Mouse (Mus musculus): ENCODE data around the gene 2610001J05Rik. TPM values are rescaled to one million over a fixed set of nuclear protein-coding genes. Genes with fewer than 3 reads are reported as not detected.

The 2610001J05Rik gene
- polyA plus RNA-seq (2014; fragmentation: Nextera tagmentation; extraction: Ambion mirVana): 82.5 and 87.2 TPM in 2 replicates

GRCm38 (mm10) chr6:13870919-13871624, at the start of gene 2610001J05Rik:
2610001J05Rik (minus strand) TSS chr6:13871518.
- ATAC-seq (ENCODE audit: low read depth): peak; percentile 100
- peak within 1 kb of the TSS; percentile 66 for H3K4me3 ChIP-seq (ENCODE audit: low read depth, low read length)
- H3K36me3 ChIP-seq (ENCODE audit: control insufficient read depth, insufficient read depth, low read length): 0 out of 2 replicates have a peak, but pooled peaks cover 12% of the 10 kb centered on the region
- peaks cover 7% of the 10 kb centered on the region for H3K4me1 ChIP-seq (ENCODE audit: control insufficient read depth, insufficient read depth, low read length)
- H3K27me3 ChIP-seq (replicated peaks; ENCODE audit: control insufficient read depth, insufficient read depth, low read length): no peaks in the 10 kb centered on the region
- peak within 1 kb of the TSS; percentile 77 for H3K9ac ChIP-seq (ENCODE audit: low read depth, low read length)
- peak within 1 kb of the TSS; percentile 89 for H3K27ac ChIP-seq (replicated peaks; ENCODE audit: low read depth, low read length)
- WGBS: under 1% methylated on average over 19 of the region's 19 CpGs
- DNase-seq (ENCODE audit: low spot score): peak; percentile 98
- peak within 1 kb of the TSS; percentile 67 for H3K4me2 ChIP-seq (ENCODE audit: low read depth, low read length)
- no peaks in the 10 kb centered on the region for H3K9me3 ChIP-seq (ENCODE audit: control insufficient read depth, low read length)

GRCm38 (mm10) chr6:13909762-13910537, 38.6 kb upstream of the 2610001J05Rik start:
- Histone ChIP-seq H3K4me2 (ENCODE audit: low read depth, low read length) (no peak overlapping the region), H3K36me3 (ENCODE audit: control insufficient read depth, insufficient read depth, low read length) (no peaks in the 10 kb centered on the region), H3K27ac (replicated peaks; ENCODE audit: low read depth, low read length) (no peak overlapping the region), H3K27me3 (replicated peaks; ENCODE audit: control insufficient read depth, insufficient read depth, low read length) (no peaks in the 10 kb centered on the region), H3K4me1 (ENCODE audit: control insufficient read depth, insufficient read depth, low read length) (no peaks in the 10 kb centered on the region), H3K9me3 (ENCODE audit: control insufficient read depth, low read length) (no peaks in the 10 kb centered on the region), H3K9ac (ENCODE audit: low read depth, low read length) (no peak overlapping the region), H3K4me3 (ENCODE audit: low read depth, low read length) (no peak overlapping the region)
- ATAC-seq (ENCODE audit: low read depth): no peak
- DNase-seq (ENCODE audit: low spot score): no peak
- 93% methylated on average over 10 of the region's 10 CpGs for WGBS

GRCm38 (mm10) chr6:13902941-13903627, 31.8 kb upstream of the 2610001J05Rik start:
- H3K36me3 ChIP-seq (ENCODE audit: control insufficient read depth, insufficient read depth, low read length): no peaks in the 10 kb centered on the region
- no peak overlapping the region for H3K4me3 ChIP-seq (ENCODE audit: low read depth, low read length)
- ATAC-seq (ENCODE audit: low read depth): no peak
- H3K4me1 ChIP-seq (ENCODE audit: control insufficient read depth, insufficient read depth, low read length): no peaks in the 10 kb centered on the region
- no peak overlapping the region for H3K27ac ChIP-seq (replicated peaks; ENCODE audit: low read depth, low read length)
- no peak overlapping the region for H3K4me2 ChIP-seq (ENCODE audit: low read depth, low read length)
- H3K9ac ChIP-seq (ENCODE audit: low read depth, low read length): no peak overlapping the region
- no peaks in the 10 kb centered on the region for H3K27me3 ChIP-seq (replicated peaks; ENCODE audit: control insufficient read depth, insufficient read depth, low read length)
- DNase-seq (ENCODE audit: low spot score): no peak
- H3K9me3 ChIP-seq (ENCODE audit: control insufficient read depth, low read length): no peaks in the 10 kb centered on the region
- WGBS: 79% methylated on average over 5 of the region's 5 CpGs

GRCm38 (mm10) chr6:13884877-13885592, 13.7 kb upstream of the 2610001J05Rik start:
- WGBS: 81% methylated on average over 3 of the region's 3 CpGs
- ATAC-seq (ENCODE audit: low read depth): no peak

GRCm38 (mm10) chr6:13882919-13883318, 11.6 kb upstream of the 2610001J05Rik start:
- Histone ChIP-seq H3K9ac (ENCODE audit: low read depth, low read length) (no peak overlapping the region), H3K4me1 (ENCODE audit: control insufficient read depth, insufficient read depth, low read length) (no peaks in the 10 kb centered on the region)

More at GRCm38 (mm10) chr6:13884877-13885592, 13.7 kb upstream of the 2610001J05Rik start:
- no peak overlapping the region for H3K27ac ChIP-seq (replicated peaks; ENCODE audit: low read depth, low read length)
- H3K9ac ChIP-seq (ENCODE audit: low read depth, low read length): no peak overlapping the region
- DNase-seq (ENCODE audit: low spot score): no peak
- no peak overlapping the region for H3K4me2 ChIP-seq (ENCODE audit: low read depth, low read length)
- no peaks in the 10 kb centered on the region for H3K4me1 ChIP-seq (ENCODE audit: control insufficient read depth, insufficient read depth, low read length)
- no peaks in the 10 kb centered on the region for H3K27me3 ChIP-seq (replicated peaks; ENCODE audit: control insufficient read depth, insufficient read depth, low read length)
- H3K4me3 ChIP-seq (ENCODE audit: low read depth, low read length): no peak overlapping the region
- H3K36me3 ChIP-seq (ENCODE audit: control insufficient read depth, insufficient read depth, low read length): no peaks in the 10 kb centered on the region
- no peaks in the 10 kb centered on the region for H3K9me3 ChIP-seq (ENCODE audit: control insufficient read depth, low read length)

GRCm38 (mm10) chr6:13873959-13874358, 2.6 kb upstream of the 2610001J05Rik start:
- DNase-seq (ENCODE audit: low spot score): no peak
- Histone ChIP-seq H3K4me1 (ENCODE audit: control insufficient read depth, insufficient read depth, low read length) (peaks cover 7% of the 10 kb centered on the region), H3K4me3 (ENCODE audit: low read depth, low read length) (no peak overlapping the region), H3K4me2 (ENCODE audit: low read depth, low read length) (no peak overlapping the region), H3K27me3 (replicated peaks; ENCODE audit: control insufficient read depth, insufficient read depth, low read length) (no peaks in the 10 kb centered on the region), H3K27ac (replicated peaks; ENCODE audit: low read depth, low read length) (no peak overlapping the region), H3K9ac (ENCODE audit: low read depth, low read length) (no peak overlapping the region), H3K9me3 (ENCODE audit: control insufficient read depth, low read length) (no peaks in the 10 kb centered on the region), H3K36me3 (ENCODE audit: control insufficient read depth, insufficient read depth, low read length) (0 out of 2 replicates have a peak, but pooled peaks cover 2% of the 10 kb centered on the region)
- WGBS: 89% methylated on average over 2 of the region's 2 CpGs
- ATAC-seq (ENCODE audit: low read depth): no peak

More at GRCm38 (mm10) chr6:13882919-13883318, 11.6 kb upstream of the 2610001J05Rik start:
- no peak overlapping the region for H3K4me2 ChIP-seq (ENCODE audit: low read depth, low read length)
- H3K4me3 ChIP-seq (ENCODE audit: low read depth, low read length): no peak overlapping the region
- DNase-seq (ENCODE audit: low spot score) (no peak), ATAC-seq (ENCODE audit: low read depth) (no peak)
- no peaks in the 10 kb centered on the region for H3K36me3 ChIP-seq (ENCODE audit: control insufficient read depth, insufficient read depth, low read length)
- no peaks in the 10 kb centered on the region for H3K27me3 ChIP-seq (replicated peaks; ENCODE audit: control insufficient read depth, insufficient read depth, low read length)
- no peaks in the 10 kb centered on the region for H3K9me3 ChIP-seq (ENCODE audit: control insufficient read depth, low read length)
- no peak overlapping the region for H3K27ac ChIP-seq (replicated peaks; ENCODE audit: low read depth, low read length)

- WGBS: 62% methylated on average over 7 of the region's 7 CpGs
- Histone ChIP-seq H3K9me3 (ENCODE audit: control insufficient read depth, low read length) (no peaks in the 10 kb centered on the region), H3K27ac (replicated peaks; ENCODE audit: low read depth, low read length) (peak overlapping the region; percentile 89; the same call in 1 of the 2 replicates), H3K4me2 (ENCODE audit: low read depth, low read length) (peak overlapping the region; percentile 67), H3K36me3 (ENCODE audit: control insufficient read depth, insufficient read depth, low read length) (0 out of 2 replicates have a peak, but pooled peaks cover 12% of the 10 kb centered on the region), H3K9ac (ENCODE audit: low read depth, low read length) (peak overlapping the region; percentile 77; the same call in 1 of the 2 replicates), H3K4me3 (ENCODE audit: low read depth, low read length) (peak overlapping the region; percentile 66), H3K4me1 (ENCODE audit: control insufficient read depth, insufficient read depth, low read length) (peaks cover 7% of the 10 kb centered on the region), H3K27me3 (replicated peaks; ENCODE audit: control insufficient read depth, insufficient read depth, low read length) (no peaks in the 10 kb centered on the region)
- no peak for DNase-seq (ENCODE audit: low spot score)
- ATAC-seq (ENCODE audit: low read depth): no peak
Observed at GRCm38 (mm10) chr6:13872076-13872475, 758 bp upstream of the 2610001J05Rik start.

- Histone ChIP-seq H3K4me2 (ENCODE audit: low read depth, low read length) (peak overlapping the region; percentile 67), H3K36me3 (ENCODE audit: control insufficient read depth, insufficient read depth, low read length) (0 out of 2 replicates have a peak, but pooled peaks cover 12% of the 10 kb centered on the region), H3K27me3 (replicated peaks; ENCODE audit: control insufficient read depth, insufficient read depth, low read length) (no peaks in the 10 kb centered on the region), H3K9ac (ENCODE audit: low read depth, low read length) (peak overlapping the region; percentile 77), H3K9me3 (ENCODE audit: control insufficient read depth, low read length) (no peaks in the 10 kb centered on the region), H3K4me3 (ENCODE audit: low read depth, low read length) (peak overlapping the region; percentile 66), H3K4me1 (ENCODE audit: control insufficient read depth, insufficient read depth, low read length) (peaks cover 7% of the 10 kb centered on the region), H3K27ac (replicated peaks; ENCODE audit: low read depth, low read length) (peak overlapping the region; percentile 89)
- DNase-seq (ENCODE audit: low spot score) (no peak), ATAC-seq (ENCODE audit: low read depth) (peak; percentile 67)
- 3% methylated on average over 7 of the region's 7 CpGs for WGBS
Observed at GRCm38 (mm10) chr6:13871625-13871958, 274 bp upstream of the 2610001J05Rik start.

Data from embryonic facial prominence, embryonic 14.5 days (tissue).